Mouse (Mus musculus): ENCODE measurements at regions not wholly inside any gene's neighbourhood (a gene's known extent, or its start where the extent isn't known, plus 50 kb on each side); places are given as distances from the start of the nearest gene placed in this dataset.

GRCm38 (mm10) chr4:152865894-152866293, 388.2 kb upstream of the Kcnab2 start:
- no peak for TF ChIP-seq CTCF (IDR thresholded peaks at IDR 0.05; ENCODE audit: low read depth)
- no peak for TF ChIP-seq EP300 (IDR thresholded peaks at IDR 0.05; ENCODE audit: low read depth)
